Mouse (Mus musculus) erythroblast, embryonic 14.5 days (primary cell): ENCODE measurements at regions not wholly inside any gene's neighbourhood (a gene's known extent, or its start where the extent isn't known, plus 50 kb on each side); places are given as distances from the start of the nearest gene placed in this dataset.
A peak's percentile ranks its signal among the peaks of the same experiment; 100 is the strongest.
"Not testable (repeated sequence)": the region's sequence is repeated elsewhere in the genome, so short reads cannot be mapped to it uniquely, and the experiment has no call there.

ENCODE experiments used
- H3K27me3 ChIP-seq: 2 replicates; pipeline ENCODE4 v1.6.1; 2012; ENCODE audit warnings: inconsistent platforms; ENCODE audit not compliant: control insufficient read depth
- H3K36me3 ChIP-seq: 2 replicates; pipeline ENCODE4 v1.6.1; 2012; ENCODE audit warnings: mild to moderate bottlenecking, inconsistent platforms; ENCODE audit not compliant: control insufficient read depth
- H3K4me1 ChIP-seq: 2 replicates; pipeline ENCODE4 v1.6.1; 2012; ENCODE audit warnings: inconsistent platforms; ENCODE audit not compliant: control insufficient read depth
- H3K4me3 ChIP-seq: replicated peaks from 2 replicates; pipeline ENCODE3; 2012; ENCODE audit warnings: moderate library complexity, mild to moderate bottlenecking, inconsistent platforms
- H3K9me3 ChIP-seq: 2 replicates; pipeline ENCODE4 v1.6.1; 2012; ENCODE audit warnings: low read length, inconsistent platforms, mixed read lengths; ENCODE audit not compliant: control insufficient read depth
- GATA1 ChIP-seq: IDR thresholded peaks from 2 replicates; pipeline ENCODE4 v1.6.1; 2012; ENCODE audit warnings: low read length, inconsistent platforms, mixed read lengths
- TAL1 ChIP-seq: IDR thresholded peaks from 3 replicates; pipeline ENCODE4 v1.6.1; 2012; ENCODE audit warnings: low read length, inconsistent platforms, mixed read lengths

GRCm38 (mm10) chr17:61273631-61274030 lies 1607.5 kb downstream of the Efna5 start:
- Histone ChIP-seq H3K4me1 (no peaks in the 10 kb centered on the region), H3K9me3 (no peaks in the 10 kb centered on the region), H3K4me3 (no peak overlapping the region), H3K36me3 (no peaks in the 10 kb centered on the region), H3K27me3 (no peaks in the 10 kb centered on the region)
- TF ChIP-seq TAL1: no peak
- no peak for TF ChIP-seq GATA1

- H3K4me1 ChIP-seq, H3K9me3 ChIP-seq, H3K27me3 ChIP-seq, H3K36me3 ChIP-seq, H3K4me3 ChIP-seq: not testable (repeated sequence)
These were observed 1624.6 kb downstream of the Efna5 start for GRCm38 (mm10) chr17:61256526-61256925.

GRCm38 (mm10) chr17:61248411-61248810 lies 1632.7 kb downstream of the Efna5 start:
- no peaks in the 10 kb centered on the region for H3K36me3 ChIP-seq
- no peaks in the 10 kb centered on the region for H3K4me1 ChIP-seq
- no peak overlapping the region for H3K4me3 ChIP-seq
- no peaks in the 10 kb centered on the region; the same call in 1 of the 2 replicates for H3K9me3 ChIP-seq
- no peaks in the 10 kb centered on the region for H3K27me3 ChIP-seq
- TF ChIP-seq GATA1 (no peak), TAL1 (no peak)

- Histone ChIP-seq H3K4me1 (no peaks in the 10 kb centered on the region), H3K9me3 (no peaks in the 10 kb centered on the region), H3K36me3 (no peaks in the 10 kb centered on the region), H3K4me3 (no peak overlapping the region), H3K27me3 (no peaks in the 10 kb centered on the region)
- TF ChIP-seq GATA1: no peak
- no peak for TF ChIP-seq TAL1
These were observed 1663.9 kb downstream of the Efna5 start for GRCm38 (mm10) chr17:61217198-61217722.

GRCm38 (mm10) chr17:61204316-61204715 lies 1676.8 kb downstream of the Efna5 start:
- no peaks in the 10 kb centered on the region for H3K36me3 ChIP-seq
- H3K9me3 ChIP-seq: peaks cover 4% of the 10 kb centered on the region; the same call in 1 of the 2 replicates
- H3K27me3 ChIP-seq: no peaks in the 10 kb centered on the region
- no peaks in the 10 kb centered on the region for H3K4me1 ChIP-seq
- H3K4me3 ChIP-seq: no peak overlapping the region
- TF ChIP-seq GATA1 (no peak), TAL1 (no peak)

- not testable (repeated sequence) for H3K4me3 ChIP-seq, H3K27me3 ChIP-seq, H3K4me1 ChIP-seq, H3K9me3 ChIP-seq, H3K36me3 ChIP-seq
These were observed 1693.2 kb downstream of the Efna5 start for GRCm38 (mm10) chr17:61187880-61188279.

GRCm38 (mm10) chr17:61176586-61176985 lies 1704.5 kb downstream of the Efna5 start:
- H3K9me3 ChIP-seq: no peaks in the 10 kb centered on the region; the same call in 1 of the 2 replicates
- H3K4me3 ChIP-seq: no peak overlapping the region
- TF ChIP-seq GATA1: no peak
- no peak for TF ChIP-seq TAL1
- H3K4me1 ChIP-seq: no peaks in the 10 kb centered on the region
- H3K27me3 ChIP-seq: no peaks in the 10 kb centered on the region
- H3K36me3 ChIP-seq: no peaks in the 10 kb centered on the region

- no peaks in the 10 kb centered on the region for H3K4me1 ChIP-seq
- no peak for TF ChIP-seq TAL1
- no peak for TF ChIP-seq GATA1
- no peaks in the 10 kb centered on the region for H3K36me3 ChIP-seq
- no peak overlapping the region for H3K4me3 ChIP-seq
- H3K9me3 ChIP-seq: no peaks in the 10 kb centered on the region
- no peaks in the 10 kb centered on the region for H3K27me3 ChIP-seq
These were observed 1721.7 kb downstream of the Efna5 start for GRCm38 (mm10) chr17:61159437-61159836.

- Histone ChIP-seq H3K4me3 (no peak overlapping the region), H3K27me3 (no peaks in the 10 kb centered on the region), H3K36me3 (no peaks in the 10 kb centered on the region), H3K4me1 (no peaks in the 10 kb centered on the region), H3K9me3 (no peaks in the 10 kb centered on the region)
- TF ChIP-seq GATA1 (no peak), TAL1 (peak; percentile 15; the same call in 1 of the 3 replicates)
These were observed 1744.1 kb downstream of the Efna5 start for GRCm38 (mm10) chr17:61137006-61137405.

GRCm38 (mm10) chr17:61127767-61128166 lies 1753.3 kb downstream of the Efna5 start:
- no peaks in the 10 kb centered on the region; the same call in 1 of the 2 replicates for H3K9me3 ChIP-seq
- no peaks in the 10 kb centered on the region for H3K27me3 ChIP-seq
- no peak overlapping the region for H3K4me3 ChIP-seq
- TF ChIP-seq TAL1 (no peak), GATA1 (no peak)
- no peaks in the 10 kb centered on the region for H3K36me3 ChIP-seq
- no peaks in the 10 kb centered on the region for H3K4me1 ChIP-seq
